ENCODE assay signal across 27 mouse cellular contexts in genomic region chr11:96404831-96405230, GRCm38 (mm10). TPM values are rescaled to one million over a fixed set of nuclear protein-coding genes. Genes with fewer than 3 reads are reported as not detected.
A peak's percentile ranks its signal among the peaks of the same experiment; 100 is the strongest.
DNase-seq lines count a peak whose midpoint lies in the region; ATAC-seq and TF ChIP-seq lines count a peak whose summit lies in the region.
"Had no signal": no experiment of that assay in that cellular context is flagged by ENCODE, and none has a peak within 500 bp of the region (broad histone marks: within the 10 kb centered on the region; RNA-seq: fewer than 3 reads in every experiment).

No protein-coding gene starts in this region.

- DNase-seq in heart, postnatal 0 days (ENCODE audit: low spot score) = no peak
- DNase-seq in heart, adult 8-10 months (ENCODE audit: low spot score) = no peak
- no peak for DNase-seq in kidney, postnatal 36 days
- DNase-seq in midbrain, embryonic 11.5 days (ENCODE audit: low spot score, missing footprints) = peak; percentile 70
- DNase-seq: B cell, adult 2 months; cerebellum, adult 8-10 months; forebrain, postnatal 0 days; kidney, adult 9 months; left cerebral cortex, postnatal 4 days; retina, postnatal 1 day; right cerebral cortex, postnatal 4 days; thymus, adult 18-20 months had no signal

- H3K9me3 ChIP-seq in heart, postnatal 0 days (replicated peaks; ENCODE audit: control insufficient read depth, low read length) = no peaks in the 10 kb centered on the region
- H3K9me3 ChIP-seq in kidney, embryonic 15.5 days (replicated peaks) = no peaks in the 10 kb centered on the region
- H3K9me3 ChIP-seq in midbrain, embryonic 11.5 days (ENCODE audit: control insufficient read depth, low read length) = no peaks in the 10 kb centered on the region
- no peaks in the 10 kb centered on the region for H3K9me3 ChIP-seq in midbrain, embryonic 16.5 days (replicated peaks; ENCODE audit: control insufficient read depth, low read length, poor library complexity, severe bottlenecking)
- H3K9me3 ChIP-seq in stomach, embryonic 15.5 days = no peaks in the 10 kb centered on the region
- H3K9me3 ChIP-seq: embryonic facial prominence, embryonic 12.5 days; liver, embryonic 15.5 days had no signal

- TF ChIP-seq CTCF in heart, postnatal 0 days (IDR thresholded peaks at IDR 0.05; ENCODE audit: low read depth) = no peak

- no peak overlapping the region for H3K4me2 ChIP-seq in heart, postnatal 0 days (ENCODE audit: low read depth, low read length)
- H3K4me2 ChIP-seq in kidney, embryonic 15.5 days = no peak overlapping the region; the same call in 1 of the 2 replicates
- H3K4me2 ChIP-seq in midbrain, embryonic 11.5 days = no peak overlapping the region
- no peak overlapping the region for H3K4me2 ChIP-seq in midbrain, embryonic 16.5 days (ENCODE audit: low read length)
- no peak overlapping the region for H3K4me2 ChIP-seq in stomach, embryonic 15.5 days
- H3K4me2 ChIP-seq: embryonic facial prominence, embryonic 12.5 days; liver, embryonic 15.5 days had no signal

- no peaks in the 10 kb centered on the region for H3K36me3 ChIP-seq in heart, postnatal 0 days (replicated peaks; ENCODE audit: control insufficient read depth, insufficient read depth, low read length)
- H3K36me3 ChIP-seq in kidney, embryonic 15.5 days = no peaks in the 10 kb centered on the region
- H3K36me3 ChIP-seq in midbrain, embryonic 11.5 days (ENCODE audit: control insufficient read depth, insufficient read depth, low read length) = no peaks in the 10 kb centered on the region
- H3K36me3 ChIP-seq in midbrain, embryonic 16.5 days (ENCODE audit: control insufficient read depth, insufficient read depth, low read length) = no peaks in the 10 kb centered on the region
- no peaks in the 10 kb centered on the region for H3K36me3 ChIP-seq in stomach, embryonic 15.5 days
- H3K36me3 ChIP-seq: embryonic facial prominence, embryonic 12.5 days; liver, embryonic 15.5 days had no signal

- ATAC-seq in heart, postnatal 0 days (ENCODE audit: insufficient read depth, low read depth) = no peak
- ATAC-seq in kidney, embryonic 15.5 days (replicated peaks; ENCODE audit: low FRiP score) = no peak
- ATAC-seq in midbrain, embryonic 11.5 days (ENCODE audit: low FRiP score) = no peak
- no peak for ATAC-seq in midbrain, embryonic 16.5 days
- ATAC-seq in stomach, embryonic 15.5 days (ENCODE audit: insufficient read depth, low FRiP score, low read depth) = no peak
- no peak for ATAC-seq in megakaryocyte, adult 5-6 weeks (ENCODE audit: poor library complexity, severe bottlenecking)
- ATAC-seq: activated CD4-positive, CD25-positive, alpha-beta regulatory T cell, adult 4 months; forebrain, postnatal 0 days; Patski had no signal

- peaks cover 87% of the 10 kb centered on the region for H3K27me3 ChIP-seq in heart, postnatal 0 days (ENCODE audit: control insufficient read depth, insufficient read depth, low read length)
- H3K27me3 ChIP-seq in kidney, embryonic 15.5 days = 0 out of 2 replicates have a peak, but pooled peaks cover 3% of the 10 kb centered on the region
- peaks cover 16% of the 10 kb centered on the region for H3K27me3 ChIP-seq in midbrain, embryonic 11.5 days (ENCODE audit: control insufficient read depth, insufficient read depth, low read length)
- peaks cover 5% of the 10 kb centered on the region for H3K27me3 ChIP-seq in midbrain, embryonic 16.5 days (ENCODE audit: control insufficient read depth, insufficient read depth, low read depth, low read length)
- H3K27me3 ChIP-seq in stomach, embryonic 15.5 days (replicated peaks) = no peaks in the 10 kb centered on the region
- H3K27me3 ChIP-seq: Patski had no signal

- H3K27ac ChIP-seq in heart, postnatal 0 days (ENCODE audit: low read depth) = 0 out of 2 replicates have a peak overlapping the region, but pooled peaks have one; percentile 17
- H3K27ac ChIP-seq in kidney, embryonic 15.5 days = peak overlapping the region; percentile 59; the same call in 1 of the 2 replicates
- no peak overlapping the region for H3K27ac ChIP-seq in midbrain, embryonic 11.5 days (ENCODE audit: low read depth, low read length)
- no peak overlapping the region for H3K27ac ChIP-seq in midbrain, embryonic 16.5 days (ENCODE audit: low read length)
- H3K27ac ChIP-seq in stomach, embryonic 15.5 days = peak overlapping the region; percentile 38
- H3K27ac ChIP-seq: embryonic facial prominence, embryonic 12.5 days; layer of hippocampus, adult 2 months; liver, embryonic 15.5 days had no signal

- no peak overlapping the region for H3K9ac ChIP-seq in heart, postnatal 0 days (replicated peaks; ENCODE audit: low read depth, low read length)
- H3K9ac ChIP-seq in kidney, embryonic 15.5 days = no peak overlapping the region
- no peak overlapping the region for H3K9ac ChIP-seq in midbrain, embryonic 11.5 days (ENCODE audit: low read length)
- H3K9ac ChIP-seq in midbrain, embryonic 16.5 days (ENCODE audit: low read depth, low read length) = no peak overlapping the region
- no peak overlapping the region for H3K9ac ChIP-seq in stomach, embryonic 15.5 days
- H3K9ac ChIP-seq: embryonic facial prominence, embryonic 12.5 days; forebrain, postnatal 0 days; liver, embryonic 15.5 days had no signal

- no peak for TF ChIP-seq EP300 in heart, postnatal 0 days (IDR thresholded peaks at IDR 0.05; ENCODE audit: low read depth)

- 70% methylated on average over 7 of the region's 7 CpGs for WGBS in heart, postnatal 0 days
- WGBS in kidney, embryonic 15.5 days = 65% methylated on average over 7 of the region's 7 CpGs
- WGBS in midbrain, embryonic 11.5 days = 79% methylated on average over 7 of the region's 7 CpGs
- 72% methylated on average over 7 of the region's 7 CpGs for WGBS in midbrain, embryonic 16.5 days
- WGBS in stomach, embryonic 15.5 days = 63% methylated on average over 7 of the region's 7 CpGs

- no peak overlapping the region for H3K4me3 ChIP-seq in heart, postnatal 0 days (ENCODE audit: low read depth, low read length)
- H3K4me3 ChIP-seq in kidney, embryonic 15.5 days (replicated peaks) = no peak overlapping the region
- H3K4me3 ChIP-seq in midbrain, embryonic 11.5 days (ENCODE audit: low read depth, low read length) = no peak overlapping the region
- no peak overlapping the region for H3K4me3 ChIP-seq in midbrain, embryonic 16.5 days (ENCODE audit: low read depth, low read length)
- no peak overlapping the region for H3K4me3 ChIP-seq in stomach, embryonic 15.5 days (replicated peaks)
- H3K4me3 ChIP-seq: embryonic facial prominence, embryonic 12.5 days; layer of hippocampus, adult 2 months; liver, embryonic 15.5 days had no signal

- peaks cover 9% of the 10 kb centered on the region for H3K4me1 ChIP-seq in heart, postnatal 0 days (ENCODE audit: control insufficient read depth, insufficient read depth)
- H3K4me1 ChIP-seq in kidney, embryonic 15.5 days = peaks cover 58% of the 10 kb centered on the region
- H3K4me1 ChIP-seq in midbrain, embryonic 11.5 days (ENCODE audit: control insufficient read depth, insufficient read depth, low read length) = peaks cover 3% of the 10 kb centered on the region; the same call in 1 of the 2 replicates
- H3K4me1 ChIP-seq in midbrain, embryonic 16.5 days (ENCODE audit: control insufficient read depth, insufficient read depth, low read length) = peaks cover 6% of the 10 kb centered on the region
- peaks cover 28% of the 10 kb centered on the region for H3K4me1 ChIP-seq in stomach, embryonic 15.5 days

RNA-seq across cellular contexts. Expression of gene Hoxb1, which starts 39.3 kb away (rescaled TPM):
- not detected in 2 replicates for total RNA-seq in heart, postnatal 0 days (2014; rRNA removed; ENCODE audit: low replicate concordance)
- not detected in 2 replicates for polyA plus RNA-seq in heart, postnatal 0 days (2015; fragmentation: Nextera tagmentation; extraction: Ambion mirVana)
- not detected for total RNA-seq in heart, adult 8-10 months (2022)
- polyA plus RNA-seq in kidney, embryonic 15.5 days (2015; fragmentation: Nextera tagmentation; extraction: Ambion mirVana) = 0.27 and 0.35 TPM in 2 replicates
- not detected in 2 replicates for polyA plus RNA-seq in midbrain, embryonic 11.5 days (2014; fragmentation: Nextera tagmentation; extraction: Ambion mirVana)
- polyA plus RNA-seq in midbrain, embryonic 16.5 days (2015; fragmentation: Nextera tagmentation; extraction: Ambion mirVana) = not detected in 2 replicates
- polyA plus RNA-seq in stomach, embryonic 15.5 days (2015; fragmentation: Nextera tagmentation; extraction: Ambion mirVana) = 0.10 TPM in 1 of 2 replicates, not detected in the other
- total RNA-seq in megakaryocyte, adult 5-6 weeks (2015) = not detected in 2 replicates
- total RNA-seq in megakaryocyte, adult 5-6 weeks (2017) = not detected in 2 replicates
- total RNA-seq: adrenal gland, postnatal 36 days; common myeloid progenitor, adult 5-6 weeks; forebrain, postnatal 0 days; gastrocnemius, adult 18-20 months; hematopoietic stem cell, adult 5-6 weeks; layer of hippocampus, adult 2 months; left cerebral cortex, postnatal 4 days; monocyte, adult 5-6 weeks; neutrophil, adult 5-6 weeks had no signal
- polyA plus RNA-seq: activated CD4-positive, CD25-positive, alpha-beta regulatory T cell, adult 4 months; forebrain, postnatal 0 days; liver, embryonic 15.5 days; Patski had no signal

RNA-seq across cellular contexts. Expression of gene Hoxb2, which starts 54.5 kb away (rescaled TPM):
- 1.9 and 3.2 TPM in 2 replicates for total RNA-seq in heart, postnatal 0 days (2014; rRNA removed; ENCODE audit: low replicate concordance)
- 0.97 and 1.8 TPM in 2 replicates for polyA plus RNA-seq in heart, postnatal 0 days (2015; fragmentation: Nextera tagmentation; extraction: Ambion mirVana)
- under 1 TPM; 0.38 to 0.80 (median 0.64) TPM for total RNA-seq in heart, adult 8-10 months (2022)
- polyA plus RNA-seq in kidney, embryonic 15.5 days (2015; fragmentation: Nextera tagmentation; extraction: Ambion mirVana) = 45.7 and 45.9 TPM in 2 replicates
- polyA plus RNA-seq in midbrain, embryonic 11.5 days (2014; fragmentation: Nextera tagmentation; extraction: Ambion mirVana) = not detected in 2 replicates
- 0.11 and 0.21 TPM in 2 replicates for polyA plus RNA-seq in midbrain, embryonic 16.5 days (2015; fragmentation: Nextera tagmentation; extraction: Ambion mirVana)
- polyA plus RNA-seq in stomach, embryonic 15.5 days (2015; fragmentation: Nextera tagmentation; extraction: Ambion mirVana) = 20.3 and 21.0 TPM in 2 replicates
- 0.09 TPM in 1 of 2 replicates, not detected in the other for total RNA-seq in megakaryocyte, adult 5-6 weeks (2015)
- total RNA-seq in megakaryocyte, adult 5-6 weeks (2017) = 0.77 TPM in 1 of 2 replicates, not detected in the other
- total RNA-seq: common myeloid progenitor, adult 5-6 weeks; forebrain, postnatal 0 days; gastrocnemius, adult 18-20 months; layer of hippocampus, adult 2 months; left cerebral cortex, postnatal 4 days; monocyte, adult 5-6 weeks; neutrophil, adult 5-6 weeks had no signal
- polyA plus RNA-seq: activated CD4-positive, CD25-positive, alpha-beta regulatory T cell, adult 4 months; forebrain, postnatal 0 days had no signal

RNA-seq across cellular contexts. Expression of gene Skap1, which starts 59.6 kb away (rescaled TPM):
- 4.4 TPM in 1 of 2 replicates, not detected in the other for total RNA-seq in heart, postnatal 0 days (2014; rRNA removed; ENCODE audit: low replicate concordance)
- polyA plus RNA-seq in heart, postnatal 0 days (2015; fragmentation: Nextera tagmentation; extraction: Ambion mirVana) = 0.11 TPM in 1 of 2 replicates, not detected in the other
- total RNA-seq in heart, adult 8-10 months (2022) = under 1 TPM in 2 of 4 experiments, not detected in 2; 0.30 to 0.34 TPM
- polyA plus RNA-seq in kidney, embryonic 15.5 days (2015; fragmentation: Nextera tagmentation; extraction: Ambion mirVana) = 10.4 and 10.6 TPM in 2 replicates
- polyA plus RNA-seq in midbrain, embryonic 11.5 days (2014; fragmentation: Nextera tagmentation; extraction: Ambion mirVana) = 1.2 and 1.3 TPM in 2 replicates
- polyA plus RNA-seq in midbrain, embryonic 16.5 days (2015; fragmentation: Nextera tagmentation; extraction: Ambion mirVana) = 3.6 and 4.9 TPM in 2 replicates
- polyA plus RNA-seq in stomach, embryonic 15.5 days (2015; fragmentation: Nextera tagmentation; extraction: Ambion mirVana) = 1.1 TPM in 2 replicates
- total RNA-seq in megakaryocyte, adult 5-6 weeks (2015) = 5.2 and 8.5 TPM in 2 replicates
- total RNA-seq in megakaryocyte, adult 5-6 weeks (2017) = 3.8 and 5.0 TPM in 2 replicates
- total RNA-seq: common myeloid progenitor, adult 5-6 weeks; gastrocnemius, adult 18-20 months had no signal

Comparison
In these comparisons a context has a peak if more than half of its experiments do, and no peak if none do; other contexts are left out.
1. H3K27ac ChIP-seq: peak in heart, postnatal 0 days (single experiment), kidney, embryonic 15.5 days (single experiment) and stomach, embryonic 15.5 days (single experiment); none in midbrain, embryonic 11.5 days (single experiment) and midbrain, embryonic 16.5 days (single experiment).